Mouse (Mus musculus): ENCODE measurements around the gene Iqgap2.
A peak's percentile ranks its signal among the peaks of the same experiment; 100 is the strongest.

Gene Iqgap2

DNA sequence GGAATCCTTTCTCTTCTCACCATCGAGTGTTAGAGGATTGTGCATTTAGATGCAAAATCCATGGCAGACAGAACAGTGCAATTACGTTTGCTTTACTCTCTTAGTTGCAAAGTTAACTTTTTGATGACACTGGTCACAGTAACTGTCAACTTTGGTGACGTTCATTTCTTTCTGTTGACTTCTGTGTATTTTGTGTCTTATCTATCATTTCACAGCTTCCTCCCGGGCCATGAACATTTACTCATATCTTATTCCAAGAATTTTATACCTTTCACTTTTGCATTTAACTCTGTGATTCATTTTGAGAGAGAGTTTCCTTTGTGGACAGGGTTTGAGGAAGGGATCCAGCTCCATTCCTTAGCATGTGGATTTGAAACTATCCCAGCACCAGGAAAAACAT lies 238.0 kb downstream of the Iqgap2 start:
- no peak for DNase-seq (ENCODE audit: low spot score)

DNA sequence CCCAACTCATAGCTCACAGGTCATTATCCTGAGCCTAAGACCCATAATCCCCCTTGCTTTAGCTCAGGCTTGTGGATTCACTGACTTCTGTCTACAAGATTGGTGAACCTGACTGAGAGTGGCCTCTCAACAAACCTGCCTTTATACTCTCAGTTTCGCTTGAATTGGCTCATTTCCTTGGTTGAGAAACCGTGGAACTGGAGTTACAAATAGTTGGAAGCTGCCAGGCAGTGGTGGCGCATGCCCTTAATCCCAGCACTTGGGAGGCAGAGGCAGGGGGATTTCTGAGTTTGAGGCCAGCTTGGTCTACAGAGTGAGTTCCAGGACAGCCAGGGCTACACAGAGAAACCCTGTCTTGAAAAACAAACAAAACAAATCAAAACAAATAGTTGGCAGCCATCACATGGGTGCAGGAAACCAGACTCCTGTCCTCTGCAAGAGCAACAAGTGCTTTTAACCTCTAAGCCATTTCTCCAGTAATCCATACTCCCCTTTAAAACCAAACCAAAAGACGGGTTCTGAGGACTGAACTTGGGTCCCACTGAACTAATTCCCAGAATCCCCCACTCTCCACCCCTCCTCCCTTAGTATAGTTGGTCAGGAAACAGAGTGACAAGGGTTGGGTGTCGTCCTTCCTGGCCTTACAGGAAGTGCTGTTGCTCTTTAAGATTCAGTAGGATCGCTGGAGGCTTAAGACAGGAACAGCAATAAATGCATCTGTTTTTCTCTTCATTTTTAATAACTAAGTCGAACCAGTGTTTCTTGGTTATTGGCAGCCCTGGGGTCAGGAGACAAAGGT lies 239.7 kb downstream of the Iqgap2 start:
- no peak for DNase-seq (ENCODE audit: low spot score)

GRCm38 (mm10) chr13:95649941-95650340 lies 241.8 kb downstream of the Iqgap2 start:
- DNase-seq (ENCODE audit: low spot score), result no peak

GRCm38 (mm10) chr13:95647248-95647647 lies 244.5 kb downstream of the Iqgap2 start:
- no peak for DNase-seq (ENCODE audit: low spot score)

- no peak for DNase-seq (ENCODE audit: low spot score)
Observed at GRCm38 (mm10) chr13:95646687-95647111, 245.0 kb downstream of the Iqgap2 start.

- no peak for DNase-seq (ENCODE audit: low spot score)
Observed at GRCm38 (mm10) chr13:95643740-95644139, 248.0 kb downstream of the Iqgap2 start.

DNA sequence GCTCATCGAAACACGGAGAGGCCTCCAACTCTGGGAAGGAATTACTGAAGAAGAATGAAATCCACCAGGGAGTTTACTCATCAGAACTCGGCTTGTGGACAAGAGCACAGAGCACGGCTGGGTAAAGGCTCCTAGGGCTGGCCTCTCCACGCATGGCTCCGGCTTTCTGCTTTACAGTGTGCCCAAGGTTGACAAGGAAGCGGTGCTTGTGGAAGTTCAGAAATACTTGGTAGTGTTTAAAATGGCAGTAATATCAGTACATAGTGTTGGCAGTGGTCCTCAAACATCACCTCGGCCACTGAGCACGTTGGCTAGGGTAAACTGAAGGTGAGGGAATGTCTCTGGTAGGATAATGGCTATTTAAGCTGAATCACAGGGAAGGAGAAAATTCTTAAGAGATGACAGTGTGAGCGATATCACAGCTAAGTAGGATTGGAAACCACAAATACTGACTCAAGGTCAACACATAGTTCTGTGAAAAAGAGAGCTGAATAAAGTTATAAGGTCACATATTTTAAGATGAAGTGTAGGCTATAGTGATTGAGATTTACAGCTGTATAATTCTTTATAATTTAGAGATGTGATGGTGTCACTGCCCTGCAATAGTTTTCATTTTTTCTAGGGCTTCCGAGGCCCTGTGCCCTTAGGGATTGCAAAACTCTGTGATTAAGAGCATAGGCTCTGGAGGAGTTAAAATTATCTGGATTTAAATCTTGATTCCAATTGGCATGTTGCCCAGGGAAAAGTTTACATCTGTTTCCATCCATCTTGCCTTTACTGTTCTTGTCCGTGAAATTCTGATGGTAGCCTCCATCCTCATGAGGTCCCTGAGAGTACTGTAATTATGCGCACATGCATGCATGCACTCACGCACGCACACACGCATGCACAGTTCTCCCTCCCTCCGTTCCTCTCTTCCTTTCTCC lies 250.4 kb downstream of the Iqgap2 start:
- no peak for DNase-seq (ENCODE audit: low spot score)

DNA sequence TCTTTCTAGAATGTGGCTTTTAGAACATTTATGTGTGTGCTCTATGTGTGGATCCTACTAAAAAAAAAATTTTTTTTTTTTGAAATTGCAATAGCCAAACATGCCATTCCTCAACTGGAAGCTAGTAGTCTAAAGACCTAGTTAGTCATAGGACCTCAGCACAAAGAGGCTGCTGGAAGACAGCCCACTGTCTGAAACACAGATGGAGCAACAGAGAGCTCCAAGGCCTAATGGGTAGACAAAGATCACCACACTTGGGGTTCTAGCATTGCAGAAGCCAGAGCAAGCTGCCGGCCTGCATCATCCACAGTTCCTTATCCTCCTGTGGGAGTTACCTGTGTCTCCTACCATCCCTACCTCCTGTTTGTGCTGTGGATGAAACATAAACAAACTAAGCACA lies 251.3 kb downstream of the Iqgap2 start:
- DNase-seq (ENCODE audit: low spot score), result no peak

GRCm38 (mm10) chr13:95639336-95640116 lies 252.2 kb downstream of the Iqgap2 start:
- no peak for DNase-seq (ENCODE audit: low spot score)

GRCm38 (mm10) chr13:95638894-95639293 lies 252.8 kb downstream of the Iqgap2 start:
- DNase-seq (ENCODE audit: low spot score), result no peak

GRCm38 (mm10) chr13:95637737-95638136 lies 254.0 kb downstream of the Iqgap2 start:
- DNase-seq (ENCODE audit: low spot score), result no peak

- DNase-seq (ENCODE audit: low spot score), result no peak
Observed at GRCm38 (mm10) chr13:95635301-95635700, 256.4 kb downstream of the Iqgap2 start.

GRCm38 (mm10) chr13:95634451-95634850 lies 257.3 kb downstream of the Iqgap2 start:
- no peak for DNase-seq (ENCODE audit: low spot score)

DNA sequence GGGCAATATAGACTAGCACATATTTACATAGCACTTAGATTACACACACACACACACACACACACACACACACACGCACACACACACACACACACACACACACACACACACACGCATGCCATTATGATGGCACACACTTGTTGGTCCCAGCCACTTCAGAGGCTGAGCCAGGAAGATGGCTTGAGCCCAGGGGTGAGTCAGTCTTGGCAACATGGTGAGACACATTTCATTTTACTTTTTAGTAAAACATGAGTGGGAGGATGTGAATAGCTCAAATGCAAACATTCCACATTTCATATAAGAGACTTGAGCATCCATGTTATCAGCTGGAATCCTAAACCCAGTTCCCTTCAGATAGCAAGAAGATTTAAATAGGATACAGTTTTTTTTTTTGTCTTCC lies 258.3 kb downstream of the Iqgap2 start:
- DNase-seq (ENCODE audit: low spot score), result no peak

DNA sequence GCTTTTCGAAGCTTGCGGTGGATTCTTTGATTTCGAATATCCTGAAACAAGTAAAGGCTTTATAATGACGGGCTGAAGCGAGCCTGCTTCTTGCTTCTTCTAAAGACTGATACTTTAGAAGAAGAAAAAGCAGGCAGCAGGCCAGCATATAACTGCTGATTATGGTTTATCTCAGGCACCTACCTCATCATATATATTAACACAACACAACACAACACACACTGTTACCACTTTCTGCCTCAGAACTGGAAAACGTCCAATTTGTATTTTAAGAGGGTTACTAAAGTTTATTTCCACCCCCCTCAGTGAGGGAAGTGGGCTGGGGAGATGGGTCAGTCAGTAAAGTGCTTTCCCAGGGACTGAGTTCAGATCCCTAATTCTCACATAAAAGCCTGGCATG lies 259.6 kb downstream of the Iqgap2 start:
- DNase-seq (ENCODE audit: low spot score), result no peak

- no peak for DNase-seq (ENCODE audit: low spot score)
Observed at GRCm38 (mm10) chr13:95630747-95631146, 261.0 kb downstream of the Iqgap2 start.

- DNase-seq (ENCODE audit: low spot score), result no peak
Observed at GRCm38 (mm10) chr13:95629751-95630150, 262.0 kb downstream of the Iqgap2 start.

DNA sequence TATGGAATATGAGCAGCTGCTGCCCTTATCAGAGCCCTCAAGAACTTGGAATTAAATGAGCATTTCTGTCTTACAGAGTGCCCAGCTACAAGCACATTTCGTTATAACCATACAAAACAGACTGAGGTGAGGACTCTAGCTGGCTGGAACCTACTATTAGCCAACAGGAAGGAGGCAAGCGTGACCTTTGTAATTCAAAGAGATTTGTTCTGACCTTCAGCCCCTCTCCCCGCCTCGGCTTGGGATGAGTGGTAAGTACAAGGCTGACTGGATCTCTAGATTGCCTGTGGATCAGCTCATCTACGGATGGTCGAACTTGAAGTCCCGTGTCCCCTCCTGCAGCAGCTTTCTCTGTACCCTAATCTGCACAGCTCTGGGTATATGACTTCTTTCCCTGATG lies 265.0 kb downstream of the Iqgap2 start:
- DNase-seq (ENCODE audit: low spot score), result no peak

GRCm38 (mm10) chr13:95623042-95623441 lies 268.7 kb downstream of the Iqgap2 start:
- DNase-seq (ENCODE audit: low spot score), result no peak

- DNase-seq (ENCODE audit: low spot score), result no peak
Observed at GRCm38 (mm10) chr13:95621563-95621962, 270.2 kb downstream of the Iqgap2 start.

DNA sequence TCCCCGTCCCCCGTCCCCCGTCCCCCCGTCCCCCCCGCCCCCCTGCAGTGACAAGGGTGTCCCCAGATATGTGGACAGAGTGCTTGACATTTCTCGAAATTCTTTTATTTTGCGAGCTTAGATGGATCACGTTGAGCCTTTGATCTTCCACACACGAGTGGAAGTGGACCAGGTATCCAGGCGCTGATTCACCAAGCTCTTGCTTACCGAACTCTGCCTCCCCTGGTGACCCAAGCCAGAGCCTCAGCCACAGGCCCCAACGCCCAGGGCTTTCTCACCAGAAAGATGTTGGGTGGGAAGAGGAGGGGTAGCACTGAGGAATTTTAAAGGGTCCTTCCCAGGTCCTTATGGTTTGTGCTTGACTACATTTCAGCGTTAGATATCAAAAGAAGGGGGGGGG lies 272.9 kb downstream of the Iqgap2 start:
- no peak for DNase-seq (ENCODE audit: low spot score)

GRCm38 (mm10) chr13:95618309-95618712 lies 273.4 kb downstream of the Iqgap2 start, which contains the start of gene F2r:
TSS of gene F2r (minus strand) at chr13:95618487.
- DNase-seq (ENCODE audit: low spot score), result peak; percentile 54

Data from spleen, adult 12 weeks (tissue).